Mouse (Mus musculus) CD4-positive, CD25-positive, alpha-beta regulatory T cell, adult 4 months (primary cell): ENCODE data around the gene Tnfaip2. TPM values are rescaled to one million over a fixed set of nuclear protein-coding genes. Genes with fewer than 3 reads are reported as not detected.

Source experiments
- ATAC-seq: one replicate; pipeline ENCODE4 v1.8.0; 2017
- polyA plus RNA-seq, 2 experiments: library from polyadenylated mRNA; unstranded; fragments of 100-300 nt; shearing (Covaris generic); gene quantifications; one replicate each; pipeline ENCODE4 v1.2.1; 2017

Tnfaip2 gene
- polyA plus RNA-seq, result not detected

DNA sequence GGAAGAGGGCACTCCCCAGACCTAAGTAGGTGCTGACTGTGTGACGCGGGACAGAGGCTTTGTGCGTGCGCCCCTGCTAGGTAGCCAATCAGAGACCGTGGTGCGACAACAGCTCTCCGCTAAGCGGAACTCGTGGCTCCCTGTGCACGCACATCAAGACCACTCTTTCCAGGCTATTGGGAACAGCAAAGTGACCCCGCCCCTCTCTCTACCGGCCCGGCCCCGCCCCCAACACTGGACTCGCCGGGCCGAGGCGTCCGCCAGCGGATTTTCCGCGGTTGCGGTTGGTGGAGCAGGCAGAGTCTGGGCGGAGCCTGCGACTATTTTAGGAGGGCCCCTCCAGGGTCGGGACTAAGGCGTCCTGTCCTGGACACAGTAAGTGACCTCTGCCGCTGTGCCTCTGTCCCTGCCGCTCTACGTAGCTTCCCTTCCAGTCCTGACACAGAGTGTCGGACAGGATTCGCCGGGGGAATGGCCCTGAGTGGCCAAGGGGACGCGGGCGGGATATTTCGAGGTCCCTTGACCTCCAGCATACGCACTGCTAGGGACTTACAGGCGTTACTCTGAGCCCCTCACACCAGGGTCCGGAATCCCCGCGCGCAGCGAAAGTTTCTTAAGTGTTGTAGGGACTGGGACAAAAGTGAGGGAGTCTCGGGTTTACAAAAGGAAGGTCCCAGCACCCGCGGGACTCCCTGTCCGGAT is at the start of gene Tnfaip2:
Gene Tnfaip2 (plus strand): TSS at position 161 of the 702 bp plus-strand sequence.
- no peak for ATAC-seq

DNA sequence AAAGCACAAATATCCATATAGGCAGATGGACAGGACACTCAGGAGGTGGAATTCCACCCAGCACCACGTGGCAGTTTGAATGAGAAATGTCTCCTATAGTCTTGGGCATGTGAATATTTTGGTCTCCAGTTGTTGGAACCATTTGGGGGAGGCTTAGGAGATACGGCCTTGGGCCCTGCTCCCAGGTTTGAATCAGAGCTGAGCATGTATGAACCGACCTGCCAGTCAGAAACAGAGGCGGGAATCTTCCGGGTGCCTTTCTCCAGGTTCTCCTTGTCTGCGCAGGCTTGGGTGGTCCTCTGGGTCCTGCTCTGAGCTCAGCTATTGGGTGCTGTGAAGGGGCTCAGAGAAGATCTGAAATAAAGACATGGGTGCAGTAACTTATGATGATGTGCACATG is 48.3 kb upstream of the Tnfaip2 start:
- no peak for ATAC-seq

DNA sequence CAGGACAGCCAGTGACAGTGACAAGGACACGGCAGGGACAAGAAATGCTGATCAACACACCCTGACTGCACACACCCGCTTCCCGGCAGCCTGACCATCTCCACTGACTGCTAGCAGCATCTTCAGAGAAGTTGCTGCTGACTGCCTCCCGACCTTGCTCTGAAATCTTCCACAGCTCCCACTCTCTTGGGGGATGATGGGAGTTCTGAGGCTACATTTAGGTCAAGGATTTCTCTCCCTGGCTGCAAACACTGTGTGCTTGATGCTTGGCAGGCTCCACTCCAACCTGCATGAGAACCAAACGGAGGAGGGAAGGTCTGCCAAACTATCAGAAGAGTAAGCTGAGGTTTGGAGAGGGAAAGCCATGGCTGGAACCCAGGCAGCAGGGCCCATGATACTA is 45.3 kb upstream of the Tnfaip2 start:
- ATAC-seq, result no peak

DNA sequence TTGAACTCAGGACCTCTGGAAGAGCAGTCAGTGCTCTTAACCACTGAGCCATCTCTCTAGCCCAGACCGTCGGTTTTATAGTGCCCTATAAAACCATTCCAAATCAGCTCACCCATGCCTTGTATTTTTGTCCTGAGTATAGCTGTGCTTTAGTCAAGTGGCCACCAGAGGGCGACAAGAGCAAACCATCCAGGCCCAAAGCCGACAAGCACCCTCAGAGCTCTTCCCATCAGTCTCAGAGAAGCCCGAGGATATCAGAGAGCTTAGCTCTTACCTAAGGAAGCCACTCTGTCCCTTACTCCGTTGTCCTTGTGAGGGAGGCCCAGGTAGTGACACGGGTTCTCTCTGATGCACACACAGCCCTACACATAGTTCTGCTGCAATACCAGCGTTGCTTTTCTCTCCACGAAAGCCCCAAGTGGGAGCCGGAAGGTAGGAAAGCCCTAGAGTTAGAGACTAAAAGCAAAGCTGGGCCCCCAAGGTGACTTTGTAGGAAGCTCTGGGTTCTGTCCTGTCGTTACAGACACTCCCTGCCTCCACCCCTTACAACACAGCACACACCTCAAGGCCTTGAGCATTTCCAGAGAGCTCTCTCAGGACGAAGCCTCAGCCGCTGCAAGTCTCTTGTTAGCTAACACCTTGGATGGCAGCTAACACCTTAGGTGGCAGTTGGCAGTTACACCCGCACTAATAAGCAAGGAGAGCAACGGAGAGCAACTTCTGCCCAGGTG is 40.6 kb upstream of the Tnfaip2 start:
- ATAC-seq, result no peak

DNA sequence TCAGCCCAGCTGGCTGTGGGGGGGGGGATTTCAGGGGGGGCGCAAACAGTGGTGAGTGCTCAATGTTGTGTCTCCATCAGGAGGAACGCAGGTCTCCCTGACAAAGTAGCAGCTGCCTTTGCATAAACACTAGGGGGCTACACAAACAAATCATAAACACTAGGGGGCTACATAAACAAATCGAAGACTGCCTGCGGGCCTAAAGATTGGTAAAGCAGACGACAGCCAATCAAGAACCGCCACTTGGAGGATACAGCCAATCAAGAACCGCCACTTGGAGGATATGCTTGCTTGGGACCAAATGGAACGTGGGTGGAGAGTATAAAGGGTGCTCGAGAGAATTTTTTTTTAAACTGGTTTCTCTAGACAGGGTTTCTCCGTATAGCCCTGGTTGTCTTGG is 37.4 kb upstream of the Tnfaip2 start:
- no peak for ATAC-seq

DNA sequence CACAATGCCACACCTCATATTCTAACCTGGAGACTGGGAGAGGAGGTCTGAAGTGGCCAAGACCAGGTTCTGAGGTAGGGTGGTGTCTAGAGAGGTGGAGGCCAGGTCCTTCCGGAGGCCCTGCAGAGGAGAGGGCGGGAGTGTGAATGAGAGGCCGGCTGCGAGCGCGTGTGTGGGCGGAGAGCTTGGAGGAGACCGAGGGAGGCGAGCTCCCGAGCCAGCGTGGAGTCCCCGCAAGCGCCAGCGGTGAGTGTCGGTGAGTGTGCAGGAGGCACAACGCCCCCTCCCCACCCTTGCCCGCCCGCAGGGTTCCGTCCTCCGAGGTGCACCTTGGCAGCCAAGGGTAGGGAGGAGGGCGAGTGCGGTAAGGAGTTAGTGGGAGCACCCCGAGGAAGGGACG is 35.6 kb upstream of the Tnfaip2 start, which contains the start of gene Lbhd2:
Gene Lbhd2 (plus strand): TSS at position 188 of the 400 bp plus-strand sequence.
- no peak for ATAC-seq

DNA sequence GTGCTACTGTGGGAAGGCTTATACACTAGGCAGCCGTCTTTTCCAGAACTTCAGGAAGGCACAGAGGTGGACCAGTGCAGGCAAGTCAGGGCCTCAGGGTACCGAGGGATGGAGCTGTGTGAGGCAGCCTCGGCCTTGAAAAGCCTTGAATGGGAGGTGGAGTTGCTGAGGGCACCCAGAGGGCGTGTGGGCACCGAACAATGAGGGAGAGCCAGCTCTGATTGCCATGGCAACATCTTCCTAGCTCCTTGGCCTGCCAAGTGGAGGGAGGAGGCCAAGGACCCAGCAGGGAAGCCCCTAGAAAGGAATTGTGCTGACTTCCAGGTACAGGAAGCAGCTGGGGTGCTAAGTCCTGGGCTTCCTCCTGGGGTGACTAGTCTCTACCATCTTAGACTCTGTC is 32.7 kb upstream of the Tnfaip2 start:
- no peak for ATAC-seq

DNA sequence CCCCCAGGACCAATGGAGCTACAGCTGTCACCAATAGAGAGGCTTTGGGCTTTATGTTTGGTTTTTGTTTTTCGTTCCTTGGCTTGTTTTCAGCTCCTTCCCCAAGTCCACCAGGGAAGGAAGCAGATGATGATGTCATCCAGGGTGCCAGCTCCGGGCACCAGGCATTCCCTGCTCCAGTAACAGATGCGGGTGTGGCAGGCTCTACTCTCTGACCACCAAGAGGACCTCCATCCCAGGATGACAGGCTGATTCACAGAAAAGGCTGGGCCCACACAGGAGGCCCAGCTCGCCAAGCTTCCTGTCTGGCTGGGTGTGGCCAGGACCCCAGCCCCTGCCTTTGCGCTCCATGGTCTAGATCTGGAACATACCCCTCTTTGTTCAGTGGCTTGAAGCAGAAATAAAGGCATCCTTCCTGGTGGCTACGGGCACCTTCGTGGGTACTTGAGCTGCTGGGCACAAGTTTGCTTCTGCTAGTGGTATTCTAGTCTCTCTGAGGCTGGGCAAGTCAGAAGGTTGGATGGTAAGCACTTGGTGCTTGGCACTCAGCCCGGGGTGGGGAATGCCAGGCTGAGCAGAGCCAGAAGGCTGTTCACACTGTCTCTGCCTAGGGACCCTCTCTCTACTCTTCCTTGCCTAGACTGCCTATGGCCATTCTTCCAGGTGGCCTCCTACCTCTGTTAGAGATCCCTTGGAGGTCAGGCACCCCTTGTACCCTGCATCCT is 30.5 kb upstream of the Tnfaip2 start:
- no peak for ATAC-seq

DNA sequence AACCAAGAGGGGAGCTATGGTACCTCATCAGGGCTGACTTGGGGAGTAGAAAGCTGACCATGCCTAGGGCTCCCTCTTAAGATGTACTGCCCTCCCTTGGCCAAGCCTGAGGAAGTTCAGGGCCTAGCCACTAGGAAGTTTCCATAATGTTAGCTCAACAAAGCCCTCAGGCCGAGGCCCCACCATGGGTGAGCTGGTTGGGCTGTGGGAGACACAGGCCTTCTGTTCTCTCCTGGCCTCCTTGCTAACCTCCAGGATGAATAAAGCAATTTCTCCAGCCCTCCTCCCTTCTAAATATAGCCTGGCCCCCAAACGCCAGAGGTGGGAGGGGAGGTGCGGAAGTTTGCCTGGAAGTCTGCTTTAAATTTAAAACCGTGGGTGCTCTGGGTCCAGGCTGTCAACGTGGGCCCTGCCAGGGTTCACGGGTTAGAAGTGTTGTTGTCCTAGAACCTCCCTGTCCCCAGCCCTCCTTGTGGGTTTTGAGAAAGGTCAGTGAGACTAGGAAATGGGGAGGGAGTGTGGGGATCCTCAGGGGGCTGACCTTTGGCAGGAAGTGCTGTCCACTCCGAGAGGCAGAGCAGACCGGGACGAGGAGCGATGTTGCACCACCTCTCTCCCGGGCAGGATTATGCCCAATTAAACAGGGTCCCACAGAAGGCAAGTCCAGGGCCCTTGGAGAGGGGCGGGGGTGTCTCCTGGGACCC is 29.5 kb upstream of the Tnfaip2 start:
- no peak for ATAC-seq

DNA sequence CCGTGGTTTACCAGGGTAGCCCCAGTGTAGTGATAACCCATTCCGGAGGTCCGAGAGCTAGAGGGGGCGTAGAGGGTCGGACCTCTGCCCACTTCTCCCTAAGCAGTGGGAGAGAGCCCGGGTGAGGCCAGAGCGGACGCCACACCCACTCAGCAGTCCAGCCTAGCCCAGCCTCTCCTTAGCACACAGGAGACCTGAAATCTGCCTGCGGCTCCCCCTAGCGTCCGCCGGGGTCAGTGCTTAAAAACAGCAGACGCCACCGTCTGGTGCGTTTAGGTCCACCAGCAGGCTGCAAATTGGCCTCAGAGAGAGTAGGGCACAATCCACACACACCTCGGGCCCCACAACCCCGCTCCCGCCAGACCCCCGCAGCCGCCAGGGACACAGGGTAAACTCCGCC is 29.0 kb upstream of the Tnfaip2 start:
- no peak for ATAC-seq

DNA sequence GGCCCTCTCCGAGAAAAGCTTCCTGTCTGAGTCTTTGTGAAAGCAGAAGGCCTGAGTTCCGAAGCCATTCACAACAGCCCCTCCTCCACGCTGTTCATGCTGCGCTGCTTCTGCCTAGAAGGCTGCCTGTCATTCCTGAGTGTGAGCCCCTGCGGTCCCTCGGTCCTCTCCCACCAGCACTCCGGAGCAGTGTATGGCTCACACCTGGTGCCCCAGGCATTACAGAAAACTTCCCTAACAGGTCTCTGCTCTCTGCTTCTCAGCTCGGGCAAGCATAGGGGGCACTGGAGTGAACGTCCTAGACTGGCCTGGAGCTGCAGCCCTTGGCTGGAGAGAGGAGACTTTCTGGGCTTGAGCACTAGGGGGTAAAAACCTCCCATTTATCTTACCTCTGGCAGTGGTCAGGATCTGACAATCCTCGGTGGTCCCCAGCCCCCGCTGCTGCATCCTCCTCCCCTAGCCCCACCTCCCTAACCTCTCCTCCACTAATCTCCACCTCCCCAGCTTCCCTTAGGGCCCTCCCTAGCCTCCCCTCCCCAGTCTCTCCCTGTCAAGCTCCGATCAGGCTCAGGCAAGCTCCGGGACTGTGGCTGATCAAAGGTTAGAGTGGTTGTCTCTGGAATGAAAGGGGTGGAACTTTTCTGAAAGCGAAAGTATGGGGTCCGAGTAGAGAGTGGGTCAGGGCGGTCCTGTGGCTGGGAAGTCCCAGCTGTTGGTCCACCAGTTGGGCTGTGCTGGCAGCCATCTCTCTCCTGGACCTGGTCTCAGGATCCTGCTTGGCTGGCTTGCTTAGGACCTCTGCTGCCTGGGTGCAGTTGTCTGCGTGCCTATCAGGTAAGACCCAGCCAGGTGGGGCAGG is 25.1 kb upstream of the Tnfaip2 start, which contains the start of gene Exoc3l4:
Gene Exoc3l4 (plus strand): TSS at position 97 of the 859 bp plus-strand sequence.
- ATAC-seq, result no peak

DNA sequence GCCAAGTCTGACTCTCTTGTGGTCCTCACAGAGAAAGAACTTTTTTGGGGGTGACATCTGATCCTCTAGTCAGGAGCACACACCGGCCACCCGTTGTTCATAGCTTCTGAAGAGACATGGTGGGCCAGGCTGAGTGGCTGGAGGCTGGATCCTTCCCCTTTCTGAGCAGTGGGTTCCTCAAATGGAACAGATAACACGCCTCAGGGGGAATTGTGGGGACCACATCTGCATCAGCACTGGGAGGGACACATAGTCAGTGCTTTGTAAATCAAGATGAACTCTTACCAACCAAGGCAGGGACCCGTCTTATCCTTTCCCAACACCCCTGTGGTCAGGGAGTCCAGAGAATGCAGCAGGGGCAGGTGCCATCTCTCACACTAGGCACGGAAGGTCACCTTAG is 22.4 kb upstream of the Tnfaip2 start:
- ATAC-seq, result no peak

DNA sequence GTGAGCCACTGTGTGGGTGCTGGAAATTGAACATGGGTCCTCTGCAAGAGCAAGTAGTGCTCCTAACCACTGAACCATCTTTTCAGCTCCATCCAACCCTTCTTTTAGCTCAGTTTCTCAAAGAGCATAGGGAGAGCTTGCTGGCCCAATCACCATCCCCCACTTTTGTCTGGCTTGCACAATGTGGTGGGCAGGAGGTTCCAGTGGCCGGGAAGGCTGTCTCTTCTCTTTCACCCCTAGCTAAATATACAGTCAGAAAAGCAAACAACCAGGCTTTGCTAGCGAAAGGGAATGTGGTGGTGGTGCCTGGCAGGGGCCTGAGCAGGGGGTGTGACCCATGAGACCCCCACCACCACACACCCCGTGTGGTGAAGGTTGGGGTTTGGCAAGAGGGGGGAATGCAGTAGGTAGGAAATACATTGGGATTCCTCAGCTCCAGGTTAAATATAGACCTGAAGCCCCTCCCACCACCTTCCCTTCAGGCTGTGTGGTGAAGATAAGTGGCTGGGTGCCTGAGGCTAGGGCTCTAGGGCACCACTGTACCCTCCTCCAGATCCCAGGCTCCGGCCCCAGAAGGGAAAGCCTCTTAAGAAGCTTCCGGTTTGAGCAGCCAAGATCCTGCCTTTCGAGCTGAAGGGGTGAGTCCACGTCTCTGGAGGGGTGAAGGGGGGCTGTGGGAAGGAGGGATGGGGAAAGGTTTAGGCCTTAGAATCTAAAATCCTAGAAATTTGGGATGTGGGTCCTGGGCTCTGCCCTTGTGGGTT is 21.1 kb upstream of the Tnfaip2 start:
- no peak for ATAC-seq

DNA sequence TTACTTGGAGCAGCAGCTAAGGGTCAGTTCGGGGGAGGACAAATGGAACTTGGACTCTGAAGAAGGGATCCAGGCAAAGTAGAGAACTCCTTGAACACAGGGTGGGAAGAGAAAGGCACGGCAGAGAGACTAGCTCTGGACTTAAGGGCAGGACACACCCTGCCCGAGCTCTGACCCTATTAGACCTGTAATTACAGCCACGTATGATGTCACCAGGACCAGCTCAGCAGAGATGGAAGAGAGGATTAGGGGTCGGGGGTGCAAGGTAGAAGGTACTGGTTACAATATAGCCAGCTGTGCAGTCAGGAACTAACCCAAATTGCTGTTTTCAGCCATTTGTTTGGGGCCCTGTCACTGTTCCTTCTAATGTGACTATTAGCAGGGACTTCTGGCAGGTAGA is 19.4 kb upstream of the Tnfaip2 start:
- ATAC-seq, result no peak

DNA sequence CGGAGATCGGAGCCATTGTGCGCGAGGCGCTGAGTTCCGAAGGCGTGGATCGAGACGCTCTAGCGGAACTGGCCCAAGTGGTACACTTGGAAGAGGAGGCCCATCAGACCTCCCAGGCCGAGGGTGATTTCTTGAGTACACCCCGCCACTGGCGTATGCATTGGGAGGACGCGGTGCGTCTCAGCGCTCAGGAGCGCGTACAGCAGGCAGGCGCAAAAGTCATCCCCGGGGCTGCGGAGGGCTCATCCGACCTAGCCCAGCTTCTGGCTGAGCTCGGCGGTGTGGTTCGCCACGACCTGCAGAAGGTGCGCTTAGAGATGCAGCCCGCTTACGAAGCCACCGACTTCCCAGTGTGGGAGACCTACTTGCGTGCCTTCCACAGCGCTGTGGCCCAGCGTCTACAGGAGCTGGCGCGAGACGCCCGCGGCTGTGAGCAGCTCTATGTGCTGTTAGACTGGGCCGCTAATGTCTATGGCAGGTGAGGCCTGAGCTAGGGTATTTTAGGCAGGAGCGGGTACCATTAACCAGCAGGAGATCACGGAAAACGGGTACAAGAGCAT is 18.6 kb upstream of the Tnfaip2 start:
- ATAC-seq, result no peak

DNA sequence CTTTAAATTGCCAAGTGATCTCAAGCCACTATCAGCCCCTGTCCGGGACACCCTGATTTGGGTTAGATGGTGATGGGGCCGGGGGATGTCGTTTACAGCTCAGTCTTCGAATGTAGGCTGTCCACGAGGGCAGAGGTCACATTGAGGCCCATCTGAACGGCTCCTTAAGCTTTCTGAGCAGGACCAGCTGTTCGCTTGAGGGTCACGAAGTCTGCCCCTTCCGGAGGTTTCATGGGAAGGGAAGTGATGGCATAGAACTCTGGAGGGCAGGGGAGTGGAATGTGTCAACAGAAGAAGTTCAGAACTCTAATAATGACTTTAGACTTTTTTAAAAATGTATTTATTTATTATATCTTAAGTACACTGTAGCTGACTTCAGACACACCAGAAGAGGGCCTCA is 17.7 kb upstream of the Tnfaip2 start:
- ATAC-seq, result no peak

DNA sequence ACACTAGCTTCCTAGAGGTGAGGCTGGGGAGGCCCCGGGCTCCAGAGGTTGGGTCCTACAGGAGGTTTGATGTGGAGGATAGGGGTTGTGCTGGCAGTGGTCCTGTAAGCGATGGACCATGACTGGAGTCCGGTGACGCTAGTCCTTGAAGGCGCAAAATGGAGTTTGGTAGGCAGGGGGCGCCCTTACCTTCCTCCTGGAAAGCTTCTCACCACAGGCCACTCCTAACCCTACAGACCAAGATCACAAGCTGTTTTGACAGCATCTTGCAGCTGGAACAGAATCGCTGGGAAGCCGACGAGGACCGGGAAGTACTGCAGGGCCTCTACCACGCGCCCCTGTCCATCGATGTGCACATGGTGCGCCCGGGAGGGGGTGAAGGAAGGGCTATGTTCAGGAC is 17.0 kb upstream of the Tnfaip2 start:
- no peak for ATAC-seq

DNA sequence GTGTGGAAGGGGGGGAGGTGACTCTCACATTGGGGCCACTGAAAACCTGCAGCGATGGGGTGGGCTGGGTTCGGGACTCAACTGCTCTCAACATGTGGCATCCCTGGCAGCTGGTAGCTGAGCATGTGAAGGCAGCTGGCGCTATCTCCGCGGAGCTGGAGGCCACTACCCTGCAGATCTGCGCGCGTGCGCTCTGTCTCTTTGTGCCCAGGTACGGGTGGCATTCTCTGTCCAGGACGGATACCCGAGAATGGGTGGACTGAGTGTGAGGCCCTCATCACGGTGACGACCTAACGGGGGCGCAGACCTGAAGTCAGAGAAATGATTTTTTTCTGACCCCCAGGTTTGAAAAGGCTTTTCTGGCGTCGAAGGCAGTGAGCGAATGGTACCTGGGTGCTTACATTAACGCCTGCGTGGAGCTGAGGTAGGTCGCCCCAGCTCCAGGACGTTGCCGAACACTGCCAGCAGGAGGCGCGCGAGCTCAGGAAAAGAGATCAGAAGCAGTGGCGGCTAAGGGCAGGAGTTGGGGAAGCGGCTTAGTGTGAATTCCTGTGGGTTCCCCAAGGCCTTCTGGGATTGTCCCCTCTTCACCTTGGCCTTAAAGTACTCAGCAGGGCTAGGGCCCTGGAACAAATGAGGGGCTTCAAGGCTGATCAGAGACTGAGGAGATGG is 16.3 kb upstream of the Tnfaip2 start:
- peak; percentile 43 for ATAC-seq

DNA sequence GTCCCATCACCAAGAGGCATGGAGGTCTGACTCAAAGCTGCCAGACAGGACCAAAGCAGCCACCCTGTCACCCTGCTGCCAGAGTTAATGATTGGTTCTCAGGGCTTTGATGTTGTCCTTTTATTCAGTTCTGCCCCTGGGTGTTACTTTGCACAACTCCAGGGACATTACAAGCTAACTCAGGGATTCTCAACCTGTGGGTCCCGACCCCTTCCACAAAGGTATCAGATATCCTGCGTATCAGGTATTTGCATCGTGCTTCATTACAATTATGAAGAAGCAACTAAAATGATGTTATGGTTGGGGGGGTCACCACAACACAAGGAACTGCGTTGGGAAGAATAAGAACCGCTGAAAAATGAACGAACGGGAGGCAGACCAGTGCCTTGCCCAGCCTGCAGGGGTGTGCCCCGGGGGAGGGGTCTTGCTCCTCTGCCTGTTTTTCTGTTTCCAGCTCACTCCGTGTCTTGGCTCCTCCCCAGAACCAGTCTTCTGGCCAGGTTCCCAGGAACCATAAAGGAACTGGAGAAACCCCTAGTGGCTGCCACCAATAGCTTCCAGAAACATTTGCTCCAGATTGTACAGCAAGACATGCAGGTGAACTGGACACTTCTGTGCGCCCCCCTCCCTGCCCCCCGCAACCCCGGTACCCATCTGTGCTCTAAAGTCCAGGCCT is 14.7 kb upstream of the Tnfaip2 start:
- ATAC-seq, result no peak

DNA sequence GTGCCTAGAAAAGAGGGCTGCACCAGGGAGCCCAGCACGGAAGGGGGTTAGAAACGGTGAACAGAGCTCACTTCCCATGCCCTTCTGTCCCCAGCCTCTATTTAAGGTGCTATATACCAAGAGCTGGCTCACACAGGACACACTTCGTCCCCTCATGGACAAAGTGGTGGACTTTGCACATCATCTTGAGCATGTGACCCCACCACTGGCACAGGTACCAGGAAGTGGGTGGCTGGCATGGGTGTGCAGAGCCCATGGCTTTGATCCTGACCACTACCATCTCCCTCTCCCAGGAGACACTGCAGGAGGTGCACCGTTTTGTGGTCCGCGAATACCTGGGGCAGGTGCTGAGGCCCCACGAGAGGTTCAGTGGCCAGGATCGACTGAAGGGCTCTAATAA is 13.9 kb upstream of the Tnfaip2 start:
- ATAC-seq, result no peak
